Mouse (Mus musculus) layer of hippocampus, postnatal 25 days (tissue): Measurements from ENCODE around the gene Prrx1. TPM values are rescaled to one million over a fixed set of nuclear protein-coding genes. Genes with fewer than 3 reads are reported as not detected.

ENCODE experiments used
- DNase-seq, 2 experiments: peaks; one replicate each; pipeline ENCODE4 v3.0.0; 2022; ENCODE audit warnings: mixed read lengths in 2 of 2, low spot score in 1 of 2; ENCODE audit errors: extremely low spot score in 1 of 2
- total RNA-seq, 2 experiments: library from RNA; stranded (reverse); gene quantifications; 2 replicates each; pipeline ENCODE4 v1.2.3; 2021

Prrx1 gene
- total RNA-seq, 2 experiments from 2014 or later, result 5.3 to 6.6 TPM

- no peak for DNase-seq
These were observed 38.6 kb downstream of the Prrx1 start for GRCm38 (mm10) chr1:163274919-163275318.

GRCm38 (mm10) chr1:163273132-163273531 is 40.4 kb downstream of the Prrx1 start:
- no peak for DNase-seq

GRCm38 (mm10) chr1:163266853-163267538 is 46.5 kb downstream of the Prrx1 start:
- DNase-seq, result no peak

GRCm38 (mm10) chr1:163257298-163257697 is 56.2 kb downstream of the Prrx1 start:
- no peak for DNase-seq

- DNase-seq, result peak in 1 of 2 experiments; percentile 33
These were observed 57.6 kb downstream of the Prrx1 start for GRCm38 (mm10) chr1:163255884-163256283.

GRCm38 (mm10) chr1:163252796-163253195 is 60.7 kb downstream of the Prrx1 start:
- no peak for DNase-seq

- DNase-seq, result no peak
These were observed 61.2 kb downstream of the Prrx1 start for GRCm38 (mm10) chr1:163252331-163252730.

GRCm38 (mm10) chr1:163251766-163252165 is 61.7 kb downstream of the Prrx1 start:
- DNase-seq, result no peak

- no peak for DNase-seq
These were observed 74.6 kb downstream of the Prrx1 start for GRCm38 (mm10) chr1:163238950-163239349.

- DNase-seq, result no peak
These were observed 82.3 kb downstream of the Prrx1 start for GRCm38 (mm10) chr1:163231230-163231629.

- no peak for DNase-seq
These were observed 87.2 kb downstream of the Prrx1 start for GRCm38 (mm10) chr1:163226271-163226670.

GRCm38 (mm10) chr1:163221767-163222166 is 91.7 kb downstream of the Prrx1 start:
- no peak for DNase-seq

GRCm38 (mm10) chr1:163208919-163209867 is 104.3 kb downstream of the Prrx1 start:
- no peak for DNase-seq

GRCm38 (mm10) chr1:163198767-163199166 is 114.7 kb downstream of the Prrx1 start:
- DNase-seq, result no peak

GRCm38 (mm10) chr1:163198059-163198458 is 115.5 kb downstream of the Prrx1 start:
- DNase-seq, result no peak

Other genes starting within 250 kb of the Prrx1 start
- gene Mroh9, start 228.0 kb downstream of the Prrx1 start, total RNA-seq, result not detected
- gene Gorab, start 90.0 kb upstream of the Prrx1 start, total RNA-seq, result 10 to 100 TPM; 13.1 to 14.5 TPM